Mouse (Mus musculus) E14TG2a.4 (cell line): ENCODE data around the gene Dgki.

Experiments
- CTCF ChIP-seq: conservative IDR thresholded peaks from 2 replicates; pipeline ENCODE4 v1.5.1; 2014; ENCODE audit warnings: low read length
- NANOG ChIP-seq: IDR thresholded peaks from 2 replicates; pipeline ENCODE4 v1.6.1; 2014; ENCODE audit warnings: borderline replicate concordance, low read length, mixed read lengths
- POU5F1 ChIP-seq: IDR thresholded peaks from 2 replicates; pipeline ENCODE4 v1.6.1; 2014; ENCODE audit warnings: low read length, borderline replicate concordance

DNA sequence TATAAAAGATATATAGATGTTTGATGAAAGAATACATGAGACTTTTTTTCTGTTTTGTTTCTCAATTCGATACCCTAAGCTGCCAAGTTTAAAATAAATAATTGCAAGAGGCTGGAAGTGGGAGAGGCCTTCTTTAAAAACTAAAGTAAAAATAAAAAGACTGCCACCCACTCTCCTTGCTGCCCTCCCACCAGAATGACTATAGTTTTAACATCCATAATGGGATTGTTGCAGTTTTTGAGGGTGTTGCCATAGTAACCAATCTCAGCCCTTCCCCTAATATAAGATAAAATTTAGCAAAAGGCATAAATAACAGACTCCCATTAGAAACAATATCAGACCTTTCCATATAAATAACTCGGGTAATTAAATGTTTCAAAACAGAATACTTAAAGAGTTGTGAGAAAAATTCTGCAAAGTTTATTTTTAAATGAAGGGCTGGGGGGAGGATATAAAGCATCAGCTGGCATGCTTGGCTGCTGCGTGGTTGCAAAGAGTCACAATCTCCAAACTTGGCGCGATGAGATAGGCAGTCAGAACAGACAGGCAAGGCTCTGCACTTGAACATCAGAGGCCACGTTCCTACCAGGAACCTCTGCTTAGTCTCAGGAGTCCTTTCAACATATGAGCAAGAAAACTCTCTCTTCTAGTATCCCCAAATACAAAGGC lies 57.8 kb downstream of the Dgki start:
- no peak for TF ChIP-seq CTCF
- TF ChIP-seq NANOG = no peak
- no peak for TF ChIP-seq POU5F1
